Mouse (Mus musculus) skeletal muscle tissue, adult 2 months (tissue): ENCODE measurements around the gene Sirt6.
A peak's percentile ranks its signal among the peaks of the same experiment; 100 is the strongest.

Experiments used
- DNase-seq: peaks from one replicate; pipeline ENCODE4 v3.0.0-alpha.2; 2012; ENCODE audit warnings: low read depth, low spot score

The Sirt6 gene

DNA sequence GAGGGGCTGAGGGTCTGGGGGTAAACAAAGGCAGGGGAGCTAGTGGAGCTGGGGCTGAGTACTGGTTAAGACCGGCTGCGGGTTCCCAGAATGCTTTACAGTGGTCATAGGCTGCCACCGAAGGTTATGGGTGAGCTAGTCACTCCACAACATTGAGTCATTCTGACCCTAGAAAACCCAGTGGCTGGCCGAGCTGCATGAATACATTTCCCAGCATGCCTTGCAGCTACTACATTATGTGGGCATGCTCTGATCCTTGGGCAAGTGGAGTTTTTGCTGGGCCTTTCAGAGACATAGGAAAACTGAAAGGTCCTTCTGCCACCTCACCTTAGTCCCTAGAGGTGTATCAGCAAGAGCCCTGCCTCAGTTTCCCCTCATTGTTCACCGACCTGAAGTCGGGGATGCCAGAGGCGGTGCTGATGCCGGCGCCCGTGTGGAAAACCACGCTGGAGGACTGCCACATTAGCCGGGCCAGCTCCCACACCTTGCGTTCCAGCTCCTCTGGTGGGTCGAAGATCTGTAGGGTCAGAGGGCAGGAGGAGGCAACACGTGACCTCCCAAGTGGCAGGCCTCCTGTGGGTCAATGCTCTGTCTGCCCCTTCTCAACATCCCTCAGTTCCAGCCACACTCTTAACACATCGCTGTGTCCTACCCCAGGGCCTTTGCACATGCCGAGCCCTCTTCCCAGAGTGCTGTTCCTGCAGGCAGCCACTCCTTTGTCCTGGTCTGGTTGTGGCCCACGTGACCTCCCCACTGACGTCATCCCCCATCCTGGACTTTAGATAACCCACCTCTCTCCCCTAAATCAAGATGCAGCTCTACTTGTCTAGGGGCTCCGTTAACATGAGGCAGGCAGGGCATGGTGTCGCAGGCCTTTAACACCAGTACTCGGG lies 1.2 kb downstream of the Sirt6 start:
- no peak for DNase-seq

DNA sequence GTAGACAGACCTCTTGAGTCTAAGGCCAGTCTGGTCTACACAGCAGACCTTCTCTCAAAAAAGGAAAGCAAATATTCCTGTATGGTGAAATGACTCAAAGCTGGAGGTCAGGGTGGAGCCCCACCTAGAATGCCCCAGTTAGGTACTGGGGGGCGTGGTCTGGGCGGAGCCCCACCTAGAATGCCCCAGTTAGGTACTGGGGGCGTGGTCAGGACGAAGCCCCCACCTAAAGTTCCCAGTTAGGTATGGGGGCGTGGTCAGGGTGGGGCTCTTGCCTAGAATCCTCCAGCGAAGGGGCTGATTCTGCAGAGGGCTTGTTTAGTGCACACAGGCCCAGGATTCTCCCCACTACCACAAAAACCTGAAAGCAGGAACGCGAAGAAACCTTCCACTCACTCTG lies 4.2 kb downstream of the Sirt6 start:
- DNase-seq = no peak

DNA sequence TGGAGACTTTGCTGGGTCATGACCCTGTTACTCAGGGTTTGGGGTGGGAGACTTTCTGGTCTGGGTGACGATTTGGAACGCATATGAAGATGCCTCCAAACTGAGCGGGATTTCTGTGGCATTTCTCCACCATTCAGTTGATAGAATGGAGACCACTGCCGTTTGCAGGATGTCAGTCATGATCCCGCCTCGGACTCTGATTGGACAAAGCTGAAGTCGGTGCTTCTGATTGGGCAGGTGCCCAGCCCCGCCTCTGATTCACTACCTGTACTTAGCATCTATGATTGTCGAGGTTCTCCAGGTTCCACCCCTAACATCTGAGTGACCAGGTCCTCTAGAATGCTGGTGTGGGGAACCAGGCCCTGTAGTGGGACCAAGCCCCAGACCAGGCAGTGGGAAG lies 6.8 kb downstream of the Sirt6 start:
- no peak for DNase-seq

DNA sequence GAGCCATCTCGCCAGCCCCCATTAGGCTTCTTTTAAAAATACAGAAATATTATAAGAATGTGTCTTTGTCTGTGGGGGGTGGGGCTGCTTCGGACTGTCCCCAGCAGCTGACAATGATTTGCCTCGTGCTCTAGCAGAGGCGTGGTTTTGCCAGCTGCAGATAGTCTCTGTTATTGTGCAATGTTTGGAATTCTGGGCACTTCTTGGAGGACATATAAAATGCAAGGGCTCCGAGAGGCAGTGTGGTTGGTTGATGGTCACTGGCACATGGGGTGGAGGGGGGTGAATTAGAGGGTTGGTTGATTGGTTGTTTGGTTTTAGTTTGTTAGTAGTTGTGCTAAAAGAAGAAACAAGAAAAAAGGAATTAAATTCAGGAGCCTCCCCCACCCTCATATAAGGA lies 7.6 kb downstream of the Sirt6 start:
- DNase-seq = no peak

DNA sequence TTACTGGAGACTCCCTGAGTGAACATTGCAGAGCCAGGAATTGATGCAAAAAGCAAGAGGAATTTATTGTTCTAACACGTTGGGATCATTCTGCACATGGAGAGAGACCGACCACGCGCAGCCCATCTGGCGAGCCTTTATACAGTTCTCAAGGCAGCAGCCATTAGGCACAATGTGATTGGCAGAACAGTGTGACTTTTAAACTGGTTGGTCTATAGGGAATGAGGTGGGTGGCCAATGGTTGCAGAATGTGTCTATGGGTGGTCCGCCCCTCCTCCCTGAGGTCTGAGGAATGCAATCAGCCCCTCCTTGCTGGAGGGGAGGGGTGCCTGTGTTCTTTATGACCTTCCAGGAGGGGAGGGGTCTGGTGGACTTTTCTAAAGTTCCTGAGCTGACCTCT lies 12.1 kb downstream of the Sirt6 start:
- no peak for DNase-seq

DNA sequence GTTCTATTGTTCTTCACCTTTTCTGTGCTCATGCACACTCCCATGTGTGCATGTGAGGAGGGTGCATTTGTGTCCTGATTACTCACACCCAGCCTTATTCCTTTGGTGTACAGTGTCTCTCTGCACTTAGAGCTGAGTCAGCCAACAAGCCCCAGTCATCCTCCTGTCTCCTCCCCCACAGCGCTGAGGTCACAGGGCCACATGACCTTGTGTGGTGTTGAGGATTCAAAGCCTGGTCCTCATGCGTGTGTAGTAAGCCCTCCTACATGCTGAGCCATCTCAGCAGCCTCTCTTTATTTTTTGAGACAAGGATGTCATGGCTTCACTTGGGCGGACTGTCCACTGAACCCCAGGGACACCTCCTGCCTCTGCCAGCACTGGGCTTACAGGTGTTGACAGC lies 14.8 kb downstream of the Sirt6 start:
- DNase-seq = no peak

DNA sequence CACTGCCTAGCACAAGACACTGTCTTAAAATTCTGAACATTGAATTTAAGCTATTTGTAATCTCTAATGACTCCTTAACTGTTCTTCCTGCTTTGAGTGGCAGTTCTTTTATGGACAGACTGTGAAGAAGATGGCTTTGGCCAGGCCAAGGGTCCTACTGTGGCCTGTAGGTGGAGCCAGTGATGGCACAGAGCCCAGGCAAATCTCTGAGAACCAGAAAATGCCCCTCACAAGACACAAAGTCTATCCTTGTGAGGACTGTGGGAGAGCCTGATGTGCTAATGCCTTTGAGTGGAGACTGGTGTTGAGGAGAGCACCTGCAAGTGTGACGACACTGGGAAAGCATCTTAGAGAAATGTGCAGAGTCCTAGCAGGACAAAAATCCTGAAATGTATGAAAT lies 19.3 kb downstream of the Sirt6 start:
- no peak for DNase-seq

DNA sequence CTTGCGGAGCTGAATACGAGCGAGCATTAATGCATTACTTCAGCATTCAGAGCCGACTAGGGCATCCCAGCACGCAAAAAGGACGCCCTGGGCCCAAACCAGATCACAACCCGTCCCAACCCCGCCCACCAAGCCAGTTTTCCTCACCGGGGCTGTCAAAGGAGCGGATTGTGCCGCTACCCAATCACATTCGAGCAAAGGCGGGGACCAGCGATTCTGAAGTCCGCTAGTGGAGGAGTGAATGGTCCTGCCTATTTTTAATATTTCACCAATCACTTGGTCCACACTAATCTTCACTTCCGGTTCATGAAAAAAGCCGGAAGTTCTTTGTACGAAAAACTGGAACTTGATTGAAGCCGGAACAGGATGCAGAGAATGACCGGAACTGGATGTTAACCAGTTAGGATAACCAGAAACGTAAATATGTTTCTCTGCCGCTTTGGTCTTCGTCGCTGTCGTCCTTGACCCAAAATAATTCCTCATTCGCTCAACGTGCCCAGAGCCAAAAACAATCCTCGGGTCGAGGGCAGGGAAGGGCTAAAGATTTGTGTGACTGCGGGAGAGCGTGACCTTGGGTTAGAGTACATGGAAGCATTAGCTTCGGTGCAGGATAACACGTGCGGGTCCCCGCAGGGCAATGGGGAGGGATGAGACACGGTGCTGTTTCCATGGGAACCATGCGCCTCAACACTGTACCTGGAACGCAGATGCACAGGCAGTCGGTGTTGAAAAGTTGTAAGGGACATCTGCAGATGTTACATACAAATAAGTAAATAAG lies 21.4 kb downstream of the Sirt6 start, which contains the start of gene BC025920:
TSS of gene BC025920 (plus strand) at position 297 of the 778 bp plus-strand sequence.
- peak; percentile 97 for DNase-seq

DNA sequence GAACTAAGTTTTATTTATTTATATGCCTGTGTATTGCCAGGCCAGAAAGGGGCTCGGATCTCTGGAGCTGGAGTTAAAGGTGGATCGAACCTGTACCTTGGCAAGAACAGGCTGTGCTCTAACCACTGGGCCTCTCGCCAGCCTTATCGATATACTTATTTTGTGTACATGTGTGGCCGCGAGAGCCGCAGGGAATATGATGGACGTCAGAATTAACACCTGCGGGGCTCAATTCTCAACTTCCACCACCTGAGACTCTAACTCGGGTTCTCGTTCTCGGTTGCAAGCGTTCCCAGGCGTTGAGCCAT lies 22.0 kb downstream of the Sirt6 start:
- DNase-seq = no peak

DNA sequence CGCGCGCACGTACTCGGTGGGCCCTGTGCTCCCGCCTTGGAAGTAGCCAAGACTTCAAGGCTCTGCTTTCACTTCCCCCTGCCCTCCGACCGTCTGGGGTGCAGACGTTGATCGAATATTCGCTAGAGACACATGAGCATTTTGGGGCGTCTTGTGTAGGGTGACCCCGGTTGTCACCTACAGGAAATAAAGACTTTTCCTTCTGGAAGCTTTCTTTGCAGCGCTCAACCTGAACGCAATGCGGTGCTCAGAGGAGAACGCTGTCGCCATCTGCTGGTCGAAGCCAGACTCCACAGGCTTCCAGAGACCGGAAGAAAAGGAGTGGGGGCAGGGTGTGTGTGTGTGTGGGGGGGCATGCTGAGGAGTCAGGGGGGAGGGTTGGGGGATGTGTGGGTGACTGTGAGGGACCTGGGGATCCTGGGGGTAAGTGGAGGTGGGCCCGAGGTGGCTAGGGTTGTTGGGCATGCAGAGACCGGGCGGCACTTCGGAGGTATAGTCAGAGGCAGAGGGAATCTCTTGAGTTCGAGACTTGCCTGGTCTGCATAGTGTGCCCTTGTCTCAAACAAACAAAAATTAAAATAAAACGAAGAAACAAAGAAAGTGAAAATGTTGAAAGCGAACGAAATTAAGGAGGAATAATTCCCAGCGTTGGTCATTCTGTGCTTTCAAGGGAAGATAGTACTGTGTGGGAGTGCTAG lies 22.5 kb downstream of the Sirt6 start:
- DNase-seq = peak; percentile 88

DNA sequence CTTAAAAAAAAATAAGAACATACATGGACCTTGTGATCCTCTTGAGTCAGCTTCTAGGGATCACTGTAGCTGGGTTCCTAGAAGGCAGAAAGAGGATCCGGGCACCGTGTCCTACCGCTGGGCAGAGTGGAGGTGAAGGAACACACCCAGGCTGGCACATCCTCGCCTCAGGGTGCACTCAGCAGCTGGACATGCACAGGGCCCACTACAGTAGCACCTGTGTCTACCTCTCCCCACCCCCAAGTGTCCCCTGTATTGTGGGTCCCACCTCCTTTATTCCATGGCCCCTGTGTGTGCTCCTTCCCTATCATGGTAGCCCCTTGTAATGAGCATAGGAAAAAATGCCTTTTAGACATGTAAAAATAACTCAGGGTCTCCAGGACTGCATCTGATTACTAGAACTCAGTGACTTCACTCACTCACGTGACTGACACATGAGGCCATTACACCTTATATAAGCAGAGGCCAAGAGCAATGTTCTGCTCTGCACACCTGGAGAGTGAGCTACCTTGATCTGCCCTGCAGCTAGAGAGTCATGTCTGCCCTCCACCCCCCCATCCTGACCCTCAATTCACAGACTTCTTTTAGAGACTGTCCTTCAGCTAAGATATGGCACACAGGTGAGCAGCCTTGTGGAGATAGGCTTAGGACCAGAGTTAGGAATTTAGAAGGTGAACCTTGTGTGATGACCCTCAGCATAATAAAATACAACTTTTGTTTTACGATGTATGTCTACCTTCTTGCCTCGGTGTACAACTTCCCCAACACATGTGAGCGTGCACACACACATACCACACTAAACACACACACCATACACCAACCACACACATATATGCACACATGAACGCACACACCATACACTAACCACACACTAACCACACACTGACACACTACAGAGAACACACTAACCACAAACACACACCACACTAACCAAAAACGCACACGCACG lies 23.3 kb downstream of the Sirt6 start:
- DNase-seq = no peak

DNA sequence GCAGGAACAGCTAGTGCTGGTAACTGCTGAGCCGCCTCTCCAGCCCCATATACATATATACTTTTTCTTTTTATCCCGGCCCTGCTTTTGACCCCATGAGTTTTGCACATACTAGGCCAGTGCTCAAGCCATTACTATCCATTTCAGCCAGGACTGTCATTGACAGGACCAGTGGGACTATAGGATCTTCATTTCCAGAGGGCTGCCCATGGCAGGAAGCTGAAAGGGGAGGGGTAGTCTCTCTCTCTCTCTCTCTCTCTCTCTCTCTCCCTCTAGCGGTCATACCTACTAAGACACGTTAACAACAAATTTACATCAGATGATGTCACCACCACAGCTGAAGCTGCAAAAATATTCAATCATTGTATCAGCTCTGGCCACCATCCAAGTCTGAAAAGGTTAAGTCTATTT lies 24.9 kb downstream of the Sirt6 start:
- DNase-seq = peak; percentile 47

DNA sequence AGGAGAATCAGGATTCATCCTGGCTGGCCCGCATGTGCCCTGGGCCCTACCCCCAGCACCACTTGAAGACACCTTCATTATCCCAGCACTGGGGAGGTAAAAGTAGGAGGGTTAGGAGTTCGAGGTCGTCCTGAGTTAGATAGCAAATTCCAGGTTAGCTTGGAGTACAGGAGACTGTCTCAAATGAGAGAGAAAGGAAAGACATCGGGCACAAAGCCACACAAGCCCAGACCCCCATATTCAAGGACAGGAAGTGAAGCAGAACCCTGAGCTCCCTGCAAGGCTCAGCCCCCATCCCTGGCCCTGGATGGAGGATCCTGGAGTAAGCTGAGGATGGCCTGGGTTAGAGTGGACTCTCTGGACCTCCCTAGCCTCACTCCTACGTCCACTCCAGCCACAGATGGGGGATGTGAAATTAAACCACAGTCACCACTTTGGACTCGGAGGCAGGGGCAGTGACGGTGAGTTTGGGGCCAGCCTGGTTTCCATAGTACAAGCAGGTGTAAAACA lies 26.1 kb downstream of the Sirt6 start:
- no peak for DNase-seq

DNA sequence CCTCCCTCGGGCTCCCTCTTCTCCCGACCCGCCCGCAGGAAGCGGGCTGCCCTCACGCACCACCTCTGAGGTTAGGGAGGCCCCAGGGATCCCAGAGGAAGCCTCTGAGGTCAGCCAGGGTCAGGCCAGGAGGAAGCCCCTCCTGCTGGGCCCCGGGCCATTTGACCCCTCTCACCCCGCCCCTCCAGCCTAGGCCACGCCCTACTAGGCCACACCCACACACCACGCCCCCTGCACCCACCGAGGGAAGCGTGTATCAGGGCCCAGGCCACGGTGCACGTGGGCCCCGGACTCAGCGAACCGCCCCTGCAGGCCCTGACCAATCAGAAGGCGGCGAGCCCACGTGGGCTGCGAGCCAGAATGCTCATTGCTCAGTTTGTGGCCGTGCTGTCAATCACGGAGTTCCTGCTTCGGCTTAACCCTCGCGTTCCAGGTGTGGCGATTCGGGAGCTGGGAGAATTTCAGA lies 26.8 kb downstream of the Sirt6 start, which contains the start of gene Tle6:
TSS of gene Tle6 (minus strand) at position 336 of the 466 bp plus-strand sequence.
- peak; percentile 98 for DNase-seq

DNA sequence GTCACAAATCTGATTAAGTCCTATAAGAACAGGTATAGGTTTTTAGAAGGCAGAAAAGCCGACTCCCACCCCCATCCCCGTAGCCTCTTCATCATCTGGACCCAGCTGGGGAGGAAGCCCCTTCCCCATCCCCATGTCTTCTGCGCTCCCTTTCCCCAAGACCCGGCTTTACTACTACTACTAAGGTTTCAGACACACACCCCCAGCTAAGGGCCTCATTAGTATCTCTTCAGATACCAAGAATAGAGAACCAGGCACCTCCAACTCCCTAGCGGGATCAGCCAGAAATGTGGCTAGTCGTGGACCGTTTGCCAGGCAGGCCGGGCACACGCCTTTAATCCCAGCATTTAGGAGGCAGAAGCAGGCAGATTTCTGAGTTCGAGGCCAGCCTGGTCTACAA lies 27.5 kb downstream of the Sirt6 start:
- DNase-seq = no peak

DNA sequence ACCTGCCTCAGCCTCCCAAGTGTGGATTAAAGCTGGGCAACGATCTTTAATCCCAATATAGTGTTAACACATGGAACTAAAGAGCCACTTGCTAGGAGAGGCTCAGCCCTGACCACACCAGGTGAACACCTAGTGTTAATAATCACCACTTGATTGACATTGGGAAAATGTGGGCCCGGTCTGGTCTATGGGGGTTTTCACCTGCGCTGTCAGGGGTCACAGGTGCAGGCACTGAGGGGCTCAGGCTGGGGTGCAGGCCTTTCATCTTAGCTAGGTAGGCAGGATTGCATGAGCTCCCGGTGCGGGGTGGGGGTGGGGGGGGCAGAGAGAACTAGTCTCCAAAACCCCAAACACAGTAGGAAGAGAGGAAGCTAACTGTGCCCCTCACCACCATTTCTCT lies 28.0 kb downstream of the Sirt6 start:
- DNase-seq = no peak

DNA sequence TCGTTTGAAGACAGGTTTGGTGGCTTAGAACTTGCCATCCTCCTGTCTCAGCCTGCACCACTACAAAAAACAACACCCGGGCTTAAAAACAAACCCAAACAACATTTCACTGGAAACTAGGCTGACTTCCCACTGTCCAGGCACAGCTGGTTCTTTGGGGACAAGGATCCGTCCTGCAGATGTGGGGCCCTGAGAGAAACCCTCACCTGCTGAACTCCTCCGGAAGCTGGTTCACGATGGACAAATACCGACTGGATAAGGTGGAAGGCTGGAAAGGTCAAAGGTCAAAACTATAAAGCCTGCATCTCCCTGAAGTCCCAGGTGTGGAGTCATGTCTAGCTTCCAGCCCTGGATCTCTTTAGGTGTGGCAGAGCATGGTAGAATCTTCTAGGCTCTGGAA lies 28.7 kb downstream of the Sirt6 start:
- DNase-seq = no peak

DNA sequence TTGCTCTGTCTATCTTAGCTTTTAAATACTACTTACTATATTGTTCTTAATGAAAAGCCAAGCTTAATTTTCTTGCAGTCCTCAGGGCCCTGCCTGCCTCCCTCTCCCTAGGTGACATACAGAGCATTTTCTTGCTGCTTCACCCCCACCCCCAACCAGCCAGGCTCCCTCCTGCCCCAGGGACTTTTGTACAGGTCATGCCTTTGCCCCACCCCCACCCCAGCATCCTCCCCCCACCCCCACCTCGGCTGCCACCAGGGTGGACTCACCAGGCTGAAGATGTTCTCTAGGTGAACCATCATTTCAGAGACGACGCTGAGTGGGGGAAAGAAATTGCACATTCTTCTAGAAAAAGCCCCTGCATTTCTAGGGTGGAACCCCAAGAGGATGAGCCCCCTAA lies 29.3 kb downstream of the Sirt6 start:
- no peak for DNase-seq

DNA sequence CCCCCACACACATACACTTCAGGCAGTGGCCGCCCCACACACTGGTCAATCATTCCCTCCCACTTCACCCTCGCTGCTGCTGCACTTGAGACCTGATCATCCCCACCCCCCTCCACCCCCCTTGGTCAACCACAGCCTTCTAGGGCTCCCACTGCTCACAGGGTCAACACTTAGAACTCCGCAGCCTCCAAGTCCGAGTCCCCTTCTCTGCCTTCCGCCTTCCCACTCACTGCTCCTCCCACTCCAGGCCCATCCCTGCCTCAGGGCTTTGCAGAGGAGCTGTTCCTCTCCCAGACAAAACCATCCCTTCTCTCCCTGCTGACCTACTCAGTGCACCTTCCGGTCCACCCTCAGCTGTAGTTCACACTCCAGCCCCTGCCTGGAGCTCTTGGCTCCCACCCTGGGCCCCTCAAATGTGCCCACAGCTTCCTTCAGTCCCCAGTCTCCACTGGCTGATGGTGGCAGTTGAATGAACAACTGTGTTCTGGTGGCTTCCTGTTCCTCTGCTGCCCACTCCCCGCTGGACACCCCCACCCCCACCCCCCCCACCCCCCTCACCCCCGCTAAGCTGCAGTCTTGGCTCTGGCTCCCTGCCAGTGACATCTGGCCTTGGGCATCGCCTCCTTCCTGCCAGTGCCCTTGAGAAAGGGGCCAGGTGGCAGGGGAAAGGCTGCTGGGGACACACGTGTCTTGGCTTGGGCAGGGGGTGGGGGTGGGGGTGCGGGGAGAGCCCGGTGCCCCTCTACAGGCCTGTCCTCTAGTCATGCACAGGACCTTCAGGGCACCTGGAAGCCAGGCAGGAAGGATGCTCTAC lies 30.3 kb downstream of the Sirt6 start:
- peak; percentile 47 for DNase-seq

DNA sequence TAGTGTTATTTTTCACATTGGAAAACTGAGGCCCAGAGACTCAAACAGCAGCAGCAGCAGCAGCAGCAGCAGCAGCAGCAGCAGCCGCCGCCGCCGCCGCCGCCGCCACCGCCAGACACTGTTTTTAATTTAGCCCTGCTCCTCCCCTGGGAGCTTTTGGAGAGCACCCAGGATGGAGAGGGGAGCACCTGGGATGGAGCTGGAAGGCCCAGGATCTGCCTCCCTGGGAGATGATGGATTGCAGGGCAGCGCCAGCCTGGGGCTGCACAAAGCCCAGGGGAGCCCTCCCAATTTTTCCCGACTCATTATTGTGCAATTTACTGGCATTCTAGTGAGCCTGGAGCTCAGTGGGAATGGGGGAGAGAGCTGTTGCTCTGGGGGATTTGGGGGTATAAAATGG lies 31.0 kb downstream of the Sirt6 start:
- no peak for DNase-seq
